15 mouse cellular contexts compared by ENCODE assay signal in the genomic region with DNA sequence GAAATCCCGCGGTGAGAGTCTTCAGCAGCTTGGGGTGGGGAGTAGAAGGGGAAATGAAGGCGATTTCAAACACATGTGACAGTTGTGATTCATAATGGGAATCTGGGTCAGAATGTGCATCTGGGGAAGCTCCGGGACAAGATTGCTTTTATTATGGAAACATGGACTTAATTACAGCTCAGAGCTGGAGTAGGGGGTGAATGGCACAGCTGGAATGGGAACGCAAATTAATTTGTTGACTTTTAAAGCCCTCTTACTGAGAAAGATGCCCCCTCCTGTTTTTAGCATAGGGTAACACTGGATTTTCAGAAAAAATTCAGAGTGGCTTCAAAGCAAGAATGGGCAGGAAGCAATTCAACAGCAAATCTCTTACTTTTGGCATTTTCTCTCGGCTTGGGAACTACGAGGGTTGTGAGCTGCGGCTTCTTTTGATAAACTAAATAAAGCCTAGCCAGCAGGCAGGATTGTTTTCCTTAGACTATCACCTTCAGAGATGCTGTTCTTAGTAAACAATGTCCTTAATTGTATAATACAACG.
DNase-seq lines count a peak whose midpoint lies in the region; ATAC-seq and TF ChIP-seq lines count a peak whose summit lies in the region.
"Had no signal": no experiment of that assay in that cellular context is flagged by ENCODE, and none has a peak within 500 bp of the region (broad histone marks: within the 10 kb centered on the region; RNA-seq: fewer than 3 reads in every experiment).

No protein-coding gene starts in this region.

- no peak overlapping the region for H3K4me3 ChIP-seq in liver, adult 2 months (ENCODE audit: insufficient read depth, low read depth, low read length)
- H3K4me3 ChIP-seq in liver, embryonic 12.5 days, result no peak overlapping the region
- no peak overlapping the region for H3K4me3 ChIP-seq in embryonic facial prominence, embryonic 11.5 days (ENCODE audit: low read depth, low read length)
- peak overlapping the region; percentile 20 for H3K4me3 ChIP-seq in hindbrain, embryonic 15.5 days
- H3K4me3 ChIP-seq in neural tube, embryonic 14.5 days (ENCODE audit: low read depth, low read length), result no peak overlapping the region
- H3K4me3 ChIP-seq: heart, embryonic 15.5 days had no signal

- TF ChIP-seq POLR2A in liver, adult 2 months (IDR thresholded peaks at IDR 0.05; ENCODE audit: extremely low read depth, insufficient read depth, low read length), result no peak

- no peaks in the 10 kb centered on the region for H3K79me2 ChIP-seq in liver, adult 2 months (ENCODE audit: control insufficient read depth, insufficient read depth, low read length)

- H3K27ac ChIP-seq in liver, adult 2 months (replicated peaks; ENCODE audit: insufficient read depth, low read depth, low read length), result no peak overlapping the region
- no peak overlapping the region for H3K27ac ChIP-seq in liver, embryonic 12.5 days
- no peak overlapping the region for H3K27ac ChIP-seq in embryonic facial prominence, embryonic 11.5 days (replicated peaks; ENCODE audit: low read depth, low read length)
- H3K27ac ChIP-seq in hindbrain, embryonic 15.5 days (replicated peaks), result no peak overlapping the region
- no peak overlapping the region for H3K27ac ChIP-seq in neural tube, embryonic 14.5 days (ENCODE audit: low read depth, low read length)
- H3K27ac ChIP-seq: heart, embryonic 15.5 days had no signal

- no peaks in the 10 kb centered on the region for H3K4me1 ChIP-seq in liver, adult 2 months (ENCODE audit: control insufficient read depth, insufficient read depth, low read length)
- no peaks in the 10 kb centered on the region for H3K4me1 ChIP-seq in liver, embryonic 12.5 days
- H3K4me1 ChIP-seq in embryonic facial prominence, embryonic 11.5 days (ENCODE audit: control insufficient read depth, insufficient read depth, low read length), result no peaks in the 10 kb centered on the region
- H3K4me1 ChIP-seq in hindbrain, embryonic 15.5 days (replicated peaks), result peaks cover 7% of the 10 kb centered on the region
- no peaks in the 10 kb centered on the region for H3K4me1 ChIP-seq in neural tube, embryonic 14.5 days (ENCODE audit: control insufficient read depth, insufficient read depth, low read length)
- H3K4me1 ChIP-seq: heart, embryonic 15.5 days had no signal

- H3K36me3 ChIP-seq in liver, adult 2 months (ENCODE audit: control insufficient read depth, insufficient read depth, low read length), result no peaks in the 10 kb centered on the region
- no peaks in the 10 kb centered on the region for H3K36me3 ChIP-seq in liver, embryonic 12.5 days
- no peaks in the 10 kb centered on the region for H3K36me3 ChIP-seq in embryonic facial prominence, embryonic 11.5 days (replicated peaks; ENCODE audit: control insufficient read depth, insufficient read depth, low read depth, low read length)
- H3K36me3 ChIP-seq in hindbrain, embryonic 15.5 days, result no peaks in the 10 kb centered on the region
- no peaks in the 10 kb centered on the region for H3K36me3 ChIP-seq in neural tube, embryonic 14.5 days (ENCODE audit: control insufficient read depth, insufficient read depth, low read length)
- H3K36me3 ChIP-seq: heart, embryonic 15.5 days had no signal

- no peaks in the 10 kb centered on the region; the same call in 1 of the 2 replicates for H3K27me3 ChIP-seq in liver, adult 2 months (ENCODE audit: control insufficient read depth, insufficient read depth, low read length)
- no peaks in the 10 kb centered on the region for H3K27me3 ChIP-seq in liver, embryonic 12.5 days (replicated peaks)
- H3K27me3 ChIP-seq in embryonic facial prominence, embryonic 11.5 days (ENCODE audit: control insufficient read depth, insufficient read depth, low read length), result no peaks in the 10 kb centered on the region
- H3K27me3 ChIP-seq in hindbrain, embryonic 15.5 days, result no peaks in the 10 kb centered on the region
- no peaks in the 10 kb centered on the region for H3K27me3 ChIP-seq in neural tube, embryonic 14.5 days (ENCODE audit: control insufficient read depth, insufficient read depth, low read length)
- H3K27me3 ChIP-seq: heart, embryonic 15.5 days had no signal

- H3K9ac ChIP-seq in liver, adult 2 months (ENCODE audit: low read depth, low read length), result no peak overlapping the region
- no peak overlapping the region for H3K9ac ChIP-seq in liver, embryonic 12.5 days
- H3K9ac ChIP-seq in embryonic facial prominence, embryonic 11.5 days (replicated peaks; ENCODE audit: low read length), result no peak overlapping the region
- H3K9ac ChIP-seq in hindbrain, embryonic 15.5 days, result no peak overlapping the region
- no peak overlapping the region for H3K9ac ChIP-seq in neural tube, embryonic 14.5 days (replicated peaks; ENCODE audit: low read depth, low read length)
- H3K9ac ChIP-seq: heart, embryonic 15.5 days had no signal

- no peak overlapping the region for H3K4me2 ChIP-seq in liver, embryonic 12.5 days
- H3K4me2 ChIP-seq in embryonic facial prominence, embryonic 11.5 days (ENCODE audit: low read depth, low read length), result no peak overlapping the region
- H3K4me2 ChIP-seq in hindbrain, embryonic 15.5 days, result peak overlapping the region; percentile 50
- H3K4me2 ChIP-seq in neural tube, embryonic 14.5 days (ENCODE audit: low read depth, low read length), result peak overlapping the region; percentile 32
- H3K4me2 ChIP-seq: heart, embryonic 15.5 days had no signal

- peak; percentile 18 for DNase-seq in liver, adult 2 months (ENCODE audit: extremely low read depth, low read depth, low spot score)
- DNase-seq in embryonic facial prominence, embryonic 11.5 days (ENCODE audit: low spot score), result peak; percentile 48
- DNase-seq in T-cell, adult 2 months (ENCODE audit: low spot score), result no peak
- DNase-seq in thymus, postnatal 25 days, result no peak
- no peak for DNase-seq in cerebellum, adult 11 months
- DNase-seq: cerebellum, adult 9-10 months; gastrocnemius, postnatal 10 days; kidney, postnatal 10 days; left cerebral cortex, postnatal 4 days; right cerebral cortex, postnatal 25 days had no signal

- TF ChIP-seq CTCF in liver, adult 2 months (IDR thresholded peaks at IDR 0.05; ENCODE audit: low read depth, low read length), result no peak

- ATAC-seq in liver, embryonic 12.5 days, result no peak
- no peak for ATAC-seq in embryonic facial prominence, embryonic 11.5 days (replicated peaks; ENCODE audit: insufficient number of reproducible peaks, low FRiP score, low TSS enrichment, low read depth)
- ATAC-seq in hindbrain, embryonic 15.5 days (ENCODE audit: low FRiP score, low read depth), result peak; percentile 38; the same call in 1 of the 2 replicates
- peak; percentile 71; the same call in 1 of the 2 replicates for ATAC-seq in neural tube, embryonic 14.5 days (ENCODE audit: low read depth)
- ATAC-seq: activated CD4-positive, CD25-positive, alpha-beta regulatory T cell, adult 4 months had no signal

- 48% methylated on average over 9 of the region's 9 CpGs for WGBS in liver, adult 2 months
- WGBS in liver, embryonic 12.5 days (ENCODE audit: insufficient replicate concordance), result 62% methylated on average over 9 of the region's 9 CpGs
- WGBS in embryonic facial prominence, embryonic 11.5 days, result 29% methylated on average over 9 of the region's 9 CpGs
- WGBS in hindbrain, embryonic 15.5 days, result 24% methylated on average over 9 of the region's 9 CpGs
- WGBS in neural tube, embryonic 14.5 days, result 24% methylated on average over 9 of the region's 9 CpGs

- no peaks in the 10 kb centered on the region for H3K9me3 ChIP-seq in liver, embryonic 12.5 days (replicated peaks)
- H3K9me3 ChIP-seq in embryonic facial prominence, embryonic 11.5 days (replicated peaks; ENCODE audit: control insufficient read depth, low read length), result no peaks in the 10 kb centered on the region
- H3K9me3 ChIP-seq in hindbrain, embryonic 15.5 days, result no peaks in the 10 kb centered on the region
- no peaks in the 10 kb centered on the region for H3K9me3 ChIP-seq in neural tube, embryonic 14.5 days (ENCODE audit: control insufficient read depth, low read length)
- H3K9me3 ChIP-seq: heart, embryonic 15.5 days had no signal

Comparison
In these comparisons a context has a peak if more than half of its experiments do, and no peak if none do; other contexts are left out.
1. DNase-seq: peak in liver, adult 2 months (single experiment) and embryonic facial prominence, embryonic 11.5 days (single experiment); none in T-cell, adult 2 months (single experiment), thymus, postnatal 25 days (single experiment) and cerebellum, adult 11 months (single experiment).
2. ATAC-seq: peak in hindbrain, embryonic 15.5 days (single experiment) and neural tube, embryonic 14.5 days (single experiment); none in liver, embryonic 12.5 days (single experiment) and embryonic facial prominence, embryonic 11.5 days (single experiment).
3. H3K4me2 ChIP-seq: peak in hindbrain, embryonic 15.5 days (single experiment) and neural tube, embryonic 14.5 days (single experiment); none in liver, embryonic 12.5 days (single experiment) and embryonic facial prominence, embryonic 11.5 days (single experiment).